In the genomic region with DNA sequence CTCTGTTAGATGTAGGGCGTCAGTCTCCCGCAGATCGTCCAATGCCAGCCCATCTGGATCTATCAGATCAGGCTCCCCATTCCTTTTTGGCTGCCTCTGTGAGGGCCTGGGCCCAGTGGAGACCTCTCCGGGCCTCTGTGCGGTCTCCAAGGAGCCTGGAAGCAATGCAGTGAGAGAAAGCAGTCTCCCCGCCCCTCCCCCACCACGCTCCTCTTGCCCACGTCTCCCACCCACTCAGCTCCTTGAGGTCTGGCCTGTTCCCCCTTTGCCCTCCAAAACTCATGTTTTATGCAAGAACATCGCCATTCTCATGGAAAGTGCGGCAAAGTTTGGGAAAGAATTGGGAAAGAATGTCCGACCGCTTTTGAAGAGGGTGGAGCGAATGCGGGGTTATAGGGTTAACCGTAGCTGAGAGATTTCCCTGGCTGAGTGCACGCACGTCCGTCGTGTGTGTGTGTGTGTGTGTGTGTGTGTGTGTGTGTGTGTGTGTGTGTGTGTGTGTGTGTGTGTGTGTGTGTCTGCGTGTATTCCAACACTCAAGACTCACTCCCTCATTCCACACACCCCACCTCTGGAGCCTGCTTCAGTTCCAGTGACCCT, we compare ENCODE assay signal across 10 mouse cellular contexts. TPM values are rescaled to one million over a fixed set of nuclear protein-coding genes. Genes with fewer than 3 reads are reported as not detected.
DNase-seq lines count a peak whose midpoint lies in the region; ATAC-seq lines count a peak whose summit lies in the region.
"Had no signal": no experiment of that assay in that cellular context is flagged by ENCODE, and none has a peak within 500 bp of the region (broad histone marks: within the 10 kb centered on the region; RNA-seq: fewer than 3 reads in every experiment).

No protein-coding gene starts in this region.

- H3K36me3 ChIP-seq in kidney, embryonic 16.5 days (ENCODE audit: insufficient read depth, low read length): no peaks in the 10 kb centered on the region
- no peaks in the 10 kb centered on the region for H3K36me3 ChIP-seq in intestine, embryonic 15.5 days
- no peaks in the 10 kb centered on the region for H3K36me3 ChIP-seq in neural tube, embryonic 14.5 days (ENCODE audit: control insufficient read depth, insufficient read depth, low read length)
- H3K36me3 ChIP-seq: G1E had no signal

- peaks cover 37% of the 10 kb centered on the region for H3K4me1 ChIP-seq in kidney, embryonic 16.5 days (ENCODE audit: insufficient read depth, low read length)
- peaks cover 26% of the 10 kb centered on the region for H3K4me1 ChIP-seq in intestine, embryonic 15.5 days (replicated peaks)
- peaks cover 45% of the 10 kb centered on the region for H3K4me1 ChIP-seq in neural tube, embryonic 14.5 days (ENCODE audit: control insufficient read depth, insufficient read depth, low read length)

- 6% methylated on average over 20 of the region's 20 CpGs for WGBS in kidney, embryonic 16.5 days
- WGBS in intestine, embryonic 15.5 days: 11% methylated on average over 20 of the region's 20 CpGs
- 2% methylated on average over 20 of the region's 20 CpGs for WGBS in neural tube, embryonic 14.5 days

- H3K9me3 ChIP-seq in kidney, embryonic 16.5 days (ENCODE audit: low read length): no peaks in the 10 kb centered on the region
- H3K9me3 ChIP-seq in intestine, embryonic 15.5 days: no peaks in the 10 kb centered on the region
- no peaks in the 10 kb centered on the region for H3K9me3 ChIP-seq in neural tube, embryonic 14.5 days (ENCODE audit: control insufficient read depth, low read length)
- H3K9me3 ChIP-seq: G1E had no signal

- no peaks in the 10 kb centered on the region for H3K27me3 ChIP-seq in kidney, embryonic 16.5 days (ENCODE audit: insufficient read depth, low read length)
- H3K27me3 ChIP-seq in intestine, embryonic 15.5 days (replicated peaks): no peaks in the 10 kb centered on the region
- no peaks in the 10 kb centered on the region for H3K27me3 ChIP-seq in neural tube, embryonic 14.5 days (ENCODE audit: control insufficient read depth, insufficient read depth, low read length)

- H3K4me3 ChIP-seq in kidney, embryonic 16.5 days (ENCODE audit: low read length): peak overlapping the region; percentile 30
- H3K4me3 ChIP-seq in intestine, embryonic 15.5 days (replicated peaks): no peak overlapping the region
- H3K4me3 ChIP-seq in neural tube, embryonic 14.5 days (ENCODE audit: low read depth, low read length): no peak overlapping the region

- H3K4me2 ChIP-seq in kidney, embryonic 16.5 days (replicated peaks; ENCODE audit: low read depth, low read length): peak overlapping the region; percentile 56
- H3K4me2 ChIP-seq in intestine, embryonic 15.5 days (replicated peaks): peak overlapping the region; percentile 48
- peak overlapping the region; percentile 30; the same call in 1 of the 2 replicates for H3K4me2 ChIP-seq in neural tube, embryonic 14.5 days (ENCODE audit: low read depth, low read length)

- DNase-seq in kidney, adult 8-10 months: no peak
- peak; percentile 85 for DNase-seq in embryo, embryonic 9.5 days (ENCODE audit: extremely low spot score)
- DNase-seq in cerebellum, adult 8-10 months: no peak
- no peak for DNase-seq in kidney, adult 11 months
- DNase-seq in urinary bladder, postnatal 10 days (ENCODE audit: low spot score): no peak
- DNase-seq: layer of hippocampus, postnatal 36 days had no signal

- peak; percentile 23; the same call in 1 of the 2 replicates for ATAC-seq in kidney, embryonic 16.5 days (ENCODE audit: low FRiP score, low TSS enrichment)
- ATAC-seq in intestine, embryonic 15.5 days: 0 out of 2 replicates have a peak, but pooled peaks have one; percentile 13
- peak; percentile 42 for ATAC-seq in neural tube, embryonic 14.5 days (ENCODE audit: low read depth)

- peak overlapping the region; percentile 48; the same call in 1 of the 2 replicates for H3K9ac ChIP-seq in kidney, embryonic 16.5 days (replicated peaks; ENCODE audit: low read length)
- H3K9ac ChIP-seq in intestine, embryonic 15.5 days: peak overlapping the region; percentile 10; the same call in 1 of the 2 replicates
- H3K9ac ChIP-seq in neural tube, embryonic 14.5 days (replicated peaks; ENCODE audit: low read depth, low read length): 0 out of 2 replicates have a peak overlapping the region, but pooled peaks have one; percentile 28

- H3K27ac ChIP-seq in kidney, embryonic 16.5 days (ENCODE audit: low read length): no peak overlapping the region
- H3K27ac ChIP-seq in intestine, embryonic 15.5 days: 0 out of 2 replicates have a peak overlapping the region, but pooled peaks have one; percentile 13
- peak overlapping the region; percentile 66 for H3K27ac ChIP-seq in neural tube, embryonic 14.5 days (ENCODE audit: low read depth, low read length)

RNA-seq across cellular contexts. Expression of a gene that starts 47.0 kb away (rescaled TPM):
- polyA plus RNA-seq in kidney, embryonic 16.5 days (2015; fragmentation: Nextera tagmentation; extraction: Ambion mirVana): 6.4 and 7.3 TPM in 2 replicates
- polyA plus RNA-seq in intestine, embryonic 15.5 days (2015; fragmentation: Nextera tagmentation; extraction: Ambion mirVana): 5.8 and 7.7 TPM in 2 replicates
- polyA plus RNA-seq in neural tube, embryonic 14.5 days (2014; fragmentation: Nextera tagmentation; extraction: Ambion mirVana): 18.1 and 21.4 TPM in 2 replicates
- polyA plus RNA-seq: G1E had no signal
